ENCODE assay signal across 11 mouse cellular contexts in genomic region chr9:50724147-50724546, GRCm38 (mm10). TPM values are rescaled to one million over a fixed set of nuclear protein-coding genes. Genes with fewer than 3 reads are reported as not detected.
DNase-seq lines count a peak whose midpoint lies in the region; ATAC-seq and TF ChIP-seq lines count a peak whose summit lies in the region.
"Had no signal": no experiment of that assay in that cellular context is flagged by ENCODE, and none has a peak within 500 bp of the region (broad histone marks: within the 10 kb centered on the region; RNA-seq: fewer than 3 reads in every experiment).

No protein-coding gene starts in this region.

- peak overlapping the region; percentile 83 for H3K4me2 ChIP-seq in midbrain, embryonic 14.5 days (ENCODE audit: low read length)
- no peak overlapping the region for H3K4me2 ChIP-seq in midbrain, postnatal 0 days (ENCODE audit: low read depth, low read length, poor library complexity, severe bottlenecking)
- peak overlapping the region; percentile 83 for H3K4me2 ChIP-seq in hindbrain, embryonic 13.5 days
- peak overlapping the region; percentile 83 for H3K4me2 ChIP-seq in neural tube, embryonic 13.5 days

- TF ChIP-seq POLR2A in heart, adult 2 months (IDR thresholded peaks at IDR 0.05; ENCODE audit: insufficient read depth, low read depth, low read length) = no peak

- H3K36me3 ChIP-seq in heart, adult 2 months (ENCODE audit: control insufficient read depth, insufficient read depth, low read length) = 0 out of 2 replicates have a peak, but pooled peaks cover 2% of the 10 kb centered on the region
- H3K36me3 ChIP-seq in midbrain, embryonic 14.5 days (ENCODE audit: control insufficient read depth, insufficient read depth, low read length) = no peaks in the 10 kb centered on the region
- no peaks in the 10 kb centered on the region for H3K36me3 ChIP-seq in midbrain, postnatal 0 days (ENCODE audit: insufficient read depth, low read length)
- H3K36me3 ChIP-seq in hindbrain, embryonic 13.5 days = peaks cover 5% of the 10 kb centered on the region; the same call in 1 of the 2 replicates
- H3K36me3 ChIP-seq in neural tube, embryonic 13.5 days = no peaks in the 10 kb centered on the region

- no peak overlapping the region for H3K4me3 ChIP-seq in heart, adult 2 months
- no peak overlapping the region for H3K4me3 ChIP-seq in midbrain, embryonic 14.5 days (replicated peaks; ENCODE audit: low read depth, low read length)
- H3K4me3 ChIP-seq in midbrain, postnatal 0 days (ENCODE audit: low read depth, low read length) = no peak overlapping the region
- peak overlapping the region; percentile 4; the same call in 1 of the 2 replicates for H3K4me3 ChIP-seq in hindbrain, embryonic 13.5 days
- peak overlapping the region; percentile 8; the same call in 1 of the 2 replicates for H3K4me3 ChIP-seq in neural tube, embryonic 13.5 days

- H3K79me2 ChIP-seq in heart, adult 2 months (replicated peaks; ENCODE audit: control insufficient read depth, insufficient read depth, low read length) = no peaks in the 10 kb centered on the region

- H3K27ac ChIP-seq in heart, adult 2 months = peak overlapping the region; percentile 72; the same call in 1 of the 2 replicates
- H3K27ac ChIP-seq in midbrain, embryonic 14.5 days (replicated peaks; ENCODE audit: low read depth, low read length) = no peak overlapping the region
- H3K27ac ChIP-seq in midbrain, postnatal 0 days (ENCODE audit: low read depth, low read length) = no peak overlapping the region
- peak overlapping the region; percentile 91 for H3K27ac ChIP-seq in hindbrain, embryonic 13.5 days
- peak overlapping the region; percentile 86 for H3K27ac ChIP-seq in neural tube, embryonic 13.5 days (replicated peaks)

- intact Hi-C loops in heart, adult 2 months (cut with DNase I) = loop anchor here (5.0 kb wide), 1 partner anchor 1103 kb away; no protein-coding TSS in a partner anchor

- H3K9ac ChIP-seq in heart, adult 2 months (ENCODE audit: low read depth, low read length) = no peak overlapping the region
- H3K9ac ChIP-seq in midbrain, embryonic 14.5 days (replicated peaks; ENCODE audit: low read length) = no peak overlapping the region; the same call in 1 of the 2 replicates
- no peak overlapping the region for H3K9ac ChIP-seq in midbrain, postnatal 0 days (replicated peaks; ENCODE audit: low read length, poor library complexity, severe bottlenecking)
- H3K9ac ChIP-seq in hindbrain, embryonic 13.5 days = peak overlapping the region; percentile 62
- H3K9ac ChIP-seq in neural tube, embryonic 13.5 days = peak overlapping the region; percentile 63

- H3K9me3 ChIP-seq in midbrain, embryonic 14.5 days (ENCODE audit: control insufficient read depth, low read length) = no peaks in the 10 kb centered on the region
- H3K9me3 ChIP-seq in midbrain, postnatal 0 days (ENCODE audit: low read length) = no peaks in the 10 kb centered on the region
- no peaks in the 10 kb centered on the region for H3K9me3 ChIP-seq in hindbrain, embryonic 13.5 days
- H3K9me3 ChIP-seq in neural tube, embryonic 13.5 days = no peaks in the 10 kb centered on the region

- H3K4me1 ChIP-seq in heart, adult 2 months (ENCODE audit: control insufficient read depth, insufficient read depth, low read length) = peaks cover 6% of the 10 kb centered on the region
- H3K4me1 ChIP-seq in midbrain, embryonic 14.5 days (ENCODE audit: control insufficient read depth, insufficient read depth, low read length) = peaks cover 43% of the 10 kb centered on the region
- peaks cover 3% of the 10 kb centered on the region; the same call in 1 of the 2 replicates for H3K4me1 ChIP-seq in midbrain, postnatal 0 days (ENCODE audit: insufficient read depth, low read length)
- H3K4me1 ChIP-seq in hindbrain, embryonic 13.5 days (replicated peaks) = peaks cover 70% of the 10 kb centered on the region
- H3K4me1 ChIP-seq in neural tube, embryonic 13.5 days (replicated peaks) = peaks cover 81% of the 10 kb centered on the region

- 64% methylated on average over 2 of the region's 2 CpGs for WGBS in heart, adult 2 months
- 79% methylated on average over 2 of the region's 2 CpGs for WGBS in midbrain, embryonic 14.5 days
- 83% methylated on average over 2 of the region's 2 CpGs for WGBS in midbrain, postnatal 0 days
- WGBS in hindbrain, embryonic 13.5 days = 75% methylated on average over 2 of the region's 2 CpGs
- WGBS in neural tube, embryonic 13.5 days = 67% methylated on average over 2 of the region's 2 CpGs

- no peaks in the 10 kb centered on the region for H3K27me3 ChIP-seq in heart, adult 2 months (ENCODE audit: control insufficient read depth, insufficient read depth, low read length)
- H3K27me3 ChIP-seq in midbrain, embryonic 14.5 days (ENCODE audit: control insufficient read depth, insufficient read depth, low read length) = no peaks in the 10 kb centered on the region
- H3K27me3 ChIP-seq in midbrain, postnatal 0 days (ENCODE audit: insufficient read depth, low read length) = no peaks in the 10 kb centered on the region
- H3K27me3 ChIP-seq in hindbrain, embryonic 13.5 days = no peaks in the 10 kb centered on the region
- no peaks in the 10 kb centered on the region for H3K27me3 ChIP-seq in neural tube, embryonic 13.5 days

- no peak for DNase-seq in heart, adult 2 months
- no peak for DNase-seq in heart, adult 9 months (ENCODE audit: low spot score in 2 of 2)
- DNase-seq in midbrain, embryonic 14.5 days = peak; percentile 7
- no peak for DNase-seq in midbrain, postnatal 0 days (ENCODE audit: low spot score)
- DNase-seq in ovary, postnatal 10 days (ENCODE audit: low spot score) = no peak
- DNase-seq in spleen, postnatal 36 days (ENCODE audit: low spot score in 2 of 2) = no peak
- DNase-seq: thymus, postnatal 4 days had no signal

- TF ChIP-seq EP300 in heart, adult 2 months (IDR thresholded peaks at IDR 0.05; ENCODE audit: insufficient read depth, low read depth, low read length) = no peak

- TF ChIP-seq CTCF in heart, adult 2 months (IDR thresholded peaks at IDR 0.05) = no peak
- TF ChIP-seq CTCF in midbrain, postnatal 0 days (IDR thresholded peaks at IDR 0.05) = no peak

- ATAC-seq in midbrain, embryonic 14.5 days (ENCODE audit: low FRiP score, low TSS enrichment) = no peak
- no peak for ATAC-seq in midbrain, postnatal 0 days (ENCODE audit: low FRiP score)
- ATAC-seq in hindbrain, embryonic 13.5 days (ENCODE audit: low FRiP score) = no peak
- ATAC-seq in neural tube, embryonic 13.5 days (ENCODE audit: low read depth) = no peak
- ATAC-seq: intestine, embryonic 16.5 days had no signal

RNA-seq across cellular contexts. Expression of gene Dixdc1, which starts 15.2 kb away (rescaled TPM):
- total RNA-seq in heart, adult 2 months (2021) = 1 to 10 TPM; 3.4 to 5.4 TPM
- polyA plus RNA-seq in heart, adult 2 months (2012; rRNA removed) = 2.6 and 4.9 TPM in 2 replicates
- 31.5 and 35.1 TPM in 2 replicates for polyA plus RNA-seq in midbrain, embryonic 14.5 days (2014; fragmentation: Nextera tagmentation; extraction: Ambion mirVana)
- 33.3 and 52.6 TPM in 2 replicates for total RNA-seq in midbrain, postnatal 0 days (2014; rRNA removed)
- 26.1 and 28.6 TPM in 2 replicates for polyA plus RNA-seq in midbrain, postnatal 0 days (2015; fragmentation: Nextera tagmentation; extraction: Ambion mirVana)
- polyA plus RNA-seq in hindbrain, embryonic 13.5 days (2015; fragmentation: Nextera tagmentation; extraction: Ambion mirVana) = 35.0 and 36.4 TPM in 2 replicates
- 31.8 TPM in 2 replicates for polyA plus RNA-seq in neural tube, embryonic 13.5 days (2015; fragmentation: Nextera tagmentation; extraction: Ambion mirVana)

RNA-seq across cellular contexts. Expression of gene 2310030G06Rik, which starts 22.2 kb away (rescaled TPM):
- 1 to 10 TPM; 2.9 to 4.3 TPM for total RNA-seq in heart, adult 2 months (2021)
- polyA plus RNA-seq in heart, adult 2 months (2012; rRNA removed) = 5.6 and 7.4 TPM in 2 replicates
- polyA plus RNA-seq in midbrain, embryonic 14.5 days (2014; fragmentation: Nextera tagmentation; extraction: Ambion mirVana) = 0.89 and 1.1 TPM in 2 replicates
- 1.3 and 1.5 TPM in 2 replicates for total RNA-seq in midbrain, postnatal 0 days (2014; rRNA removed)
- 2.9 and 3.3 TPM in 2 replicates for polyA plus RNA-seq in midbrain, postnatal 0 days (2015; fragmentation: Nextera tagmentation; extraction: Ambion mirVana)
- polyA plus RNA-seq in hindbrain, embryonic 13.5 days (2015; fragmentation: Nextera tagmentation; extraction: Ambion mirVana) = 1.1 and 1.9 TPM in 2 replicates
- polyA plus RNA-seq in neural tube, embryonic 13.5 days (2015; fragmentation: Nextera tagmentation; extraction: Ambion mirVana) = 1.7 and 2.3 TPM in 2 replicates
- total RNA-seq: monocyte, adult 5-6 weeks had no signal

RNA-seq across cellular contexts. Expression of gene Cryab, which starts 27.0 kb away (rescaled TPM):
- total RNA-seq in heart, adult 2 months (2021) = 1,000 to 10,000 TPM; 2,783 to 3,339 TPM
- polyA plus RNA-seq in heart, adult 2 months (2012; rRNA removed) = 3,110 and 4,349 TPM in 2 replicates
- polyA plus RNA-seq in midbrain, embryonic 14.5 days (2014; fragmentation: Nextera tagmentation; extraction: Ambion mirVana) = 2.5 and 3.7 TPM in 2 replicates
- 6.2 and 11.3 TPM in 2 replicates for total RNA-seq in midbrain, postnatal 0 days (2014; rRNA removed)
- 18.7 and 19.7 TPM in 2 replicates for polyA plus RNA-seq in midbrain, postnatal 0 days (2015; fragmentation: Nextera tagmentation; extraction: Ambion mirVana)
- 10.7 and 11.3 TPM in 2 replicates for polyA plus RNA-seq in hindbrain, embryonic 13.5 days (2015; fragmentation: Nextera tagmentation; extraction: Ambion mirVana)
- polyA plus RNA-seq in neural tube, embryonic 13.5 days (2015; fragmentation: Nextera tagmentation; extraction: Ambion mirVana) = 15.3 and 19.5 TPM in 2 replicates
- total RNA-seq: monocyte, adult 5-6 weeks had no signal

RNA-seq across cellular contexts. Expression of gene Hspb2, which starts 28.0 kb away (rescaled TPM):
- total RNA-seq in heart, adult 2 months (2021) = 100 to 1,000 TPM; 131 to 139 TPM
- 201 and 224 TPM in 2 replicates for polyA plus RNA-seq in heart, adult 2 months (2012; rRNA removed)
- 1.5 TPM in 1 of 2 replicates, not detected in the other for polyA plus RNA-seq in midbrain, embryonic 14.5 days (2014; fragmentation: Nextera tagmentation; extraction: Ambion mirVana)
- total RNA-seq in midbrain, postnatal 0 days (2014; rRNA removed) = 1.1 and 5.2 TPM in 2 replicates
- polyA plus RNA-seq in midbrain, postnatal 0 days (2015; fragmentation: Nextera tagmentation; extraction: Ambion mirVana) = 2.5 and 2.6 TPM in 2 replicates
- 1.3 and 1.7 TPM in 2 replicates for polyA plus RNA-seq in hindbrain, embryonic 13.5 days (2015; fragmentation: Nextera tagmentation; extraction: Ambion mirVana)
- 2.4 and 4.5 TPM in 2 replicates for polyA plus RNA-seq in neural tube, embryonic 13.5 days (2015; fragmentation: Nextera tagmentation; extraction: Ambion mirVana)
- total RNA-seq: monocyte, adult 5-6 weeks had no signal

RNA-seq across cellular contexts. Expression of gene Fdxacb1, which starts 43.9 kb away (rescaled TPM):
- total RNA-seq in heart, adult 2 months (2021) = 1 to 10 TPM; 4.7 to 5.1 TPM
- 3.4 and 5.2 TPM in 2 replicates for polyA plus RNA-seq in heart, adult 2 months (2012; rRNA removed)
- polyA plus RNA-seq in midbrain, embryonic 14.5 days (2014; fragmentation: Nextera tagmentation; extraction: Ambion mirVana) = 12.5 and 14.3 TPM in 2 replicates
- total RNA-seq in midbrain, postnatal 0 days (2014; rRNA removed) = 9.7 and 14.1 TPM in 2 replicates
- 9.2 and 13.1 TPM in 2 replicates for polyA plus RNA-seq in midbrain, postnatal 0 days (2015; fragmentation: Nextera tagmentation; extraction: Ambion mirVana)
- 11.5 and 12.3 TPM in 2 replicates for polyA plus RNA-seq in hindbrain, embryonic 13.5 days (2015; fragmentation: Nextera tagmentation; extraction: Ambion mirVana)
- polyA plus RNA-seq in neural tube, embryonic 13.5 days (2015; fragmentation: Nextera tagmentation; extraction: Ambion mirVana) = 8.9 and 12.9 TPM in 2 replicates

Comparison
In these comparisons a context has a peak if more than half of its experiments do, and no peak if none do; other contexts are left out.
1. H3K27ac ChIP-seq: peak in heart, adult 2 months (single experiment), hindbrain, embryonic 13.5 days (single experiment) and neural tube, embryonic 13.5 days (single experiment); none in midbrain, embryonic 14.5 days (single experiment) and midbrain, postnatal 0 days (single experiment).
2. H3K4me3 ChIP-seq: peak in hindbrain, embryonic 13.5 days (single experiment) and neural tube, embryonic 13.5 days (single experiment); none in heart, adult 2 months (single experiment), midbrain, embryonic 14.5 days (single experiment) and midbrain, postnatal 0 days (single experiment).
3. H3K9ac ChIP-seq: peak in hindbrain, embryonic 13.5 days (single experiment) and neural tube, embryonic 13.5 days (single experiment); none in heart, adult 2 months (single experiment), midbrain, embryonic 14.5 days (single experiment) and midbrain, postnatal 0 days (single experiment).
4. RNA of gene Cryab, which starts 27.0 kb away (polyA plus RNA-seq): 3,110 to 4,349 TPM in heart, adult 2 months; 18.7 to 19.7 TPM in midbrain, postnatal 0 days, 15.3 to 19.5 TPM in neural tube, embryonic 13.5 days, 10.7 to 11.3 TPM in hindbrain, embryonic 13.5 days and 2.5 to 3.7 TPM in midbrain, embryonic 14.5 days; every median in the first group is over 100 times any median in the second.